Mouse (Mus musculus): ENCODE measurements around the gene Procr. TPM values are rescaled to one million over a fixed set of nuclear protein-coding genes. Genes with fewer than 3 reads are reported as not detected.
A peak's percentile ranks its signal among the peaks of the same experiment; 100 is the strongest.

Procr gene
- polyA plus RNA-seq, 1 experiment from 2014 or later: 8.3 TPM

GRCm38 (mm10) chr2:155717082-155717990 lies 33.6 kb upstream of the Procr start:
- Histone ChIP-seq H3K4me2 (replicated peaks; ENCODE audit: low read depth) (no peak overlapping the region), H3K9ac (ENCODE audit: low read depth, low read length) (0 out of 2 replicates have a peak overlapping the region, but pooled peaks have one; percentile 17), H3K4me1 (replicated peaks; ENCODE audit: control insufficient read depth, insufficient read depth, low read length) (no peaks in the 10 kb centered on the region), H3K27me3 (replicated peaks; ENCODE audit: control insufficient read depth, insufficient read depth, low read length) (no peaks in the 10 kb centered on the region), H3K4me3 (ENCODE audit: low read depth, low read length) (no peak overlapping the region), H3K27ac (ENCODE audit: low read depth, low read length) (peak overlapping the region; percentile 73), H3K9me3 (ENCODE audit: control insufficient read depth) (no peaks in the 10 kb centered on the region), H3K36me3 (ENCODE audit: control insufficient read depth, insufficient read depth) (peaks cover 66% of the 10 kb centered on the region)
- no peak for TF ChIP-seq CTCF (IDR thresholded peaks at IDR 0.05; ENCODE audit: low read depth)
- WGBS: 59% methylated on average over 12 of the region's 12 CpGs
- ATAC-seq: peak; percentile 86

- no peak for TF ChIP-seq CTCF (IDR thresholded peaks at IDR 0.05; ENCODE audit: low read depth)
- Histone ChIP-seq H3K9me3 (ENCODE audit: control insufficient read depth) (no peaks in the 10 kb centered on the region), H3K9ac (ENCODE audit: low read depth, low read length) (no peak overlapping the region), H3K4me1 (replicated peaks; ENCODE audit: control insufficient read depth, insufficient read depth, low read length) (no peaks in the 10 kb centered on the region), H3K4me2 (replicated peaks; ENCODE audit: low read depth) (no peak overlapping the region), H3K4me3 (ENCODE audit: low read depth, low read length) (no peak overlapping the region), H3K27me3 (replicated peaks; ENCODE audit: control insufficient read depth, insufficient read depth, low read length) (no peaks in the 10 kb centered on the region), H3K36me3 (ENCODE audit: control insufficient read depth, insufficient read depth) (peaks cover 52% of the 10 kb centered on the region), H3K27ac (ENCODE audit: low read depth, low read length) (peak overlapping the region; percentile 24)
- no peak for ATAC-seq
- WGBS: 66% methylated on average over 5 of the region's 5 CpGs
These were observed 30.3 kb upstream of the Procr start for GRCm38 (mm10) chr2:155720585-155720984.

DNA sequence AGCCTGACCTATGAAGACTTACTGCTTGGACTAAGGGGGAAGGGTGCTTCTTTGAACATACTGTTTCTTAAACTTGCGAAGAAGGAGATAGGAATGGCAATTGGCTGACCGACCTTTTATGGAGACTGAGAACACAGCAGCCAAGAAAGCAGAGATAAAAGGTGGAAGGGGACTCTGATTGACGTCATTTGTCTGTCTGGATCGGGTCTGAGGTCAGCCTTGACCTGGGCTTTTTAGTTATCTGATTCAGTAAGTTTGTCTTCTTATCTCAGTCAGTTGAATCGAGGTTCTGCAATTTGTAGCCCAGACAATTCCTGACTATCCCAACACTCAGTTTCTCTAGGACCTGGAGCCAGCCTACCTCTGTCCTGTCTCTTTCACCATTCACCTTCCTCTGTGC lies 26.9 kb upstream of the Procr start:
- 59% methylated on average over 5 of the region's 5 CpGs for WGBS
- H3K9ac ChIP-seq (ENCODE audit: low read depth, low read length): no peak overlapping the region
- TF ChIP-seq CTCF (IDR thresholded peaks at IDR 0.05; ENCODE audit: low read depth): no peak
- 0 out of 2 replicates have a peak, but pooled peaks cover 4% of the 10 kb centered on the region for H3K4me1 ChIP-seq (replicated peaks; ENCODE audit: control insufficient read depth, insufficient read depth, low read length)
- no peak overlapping the region for H3K4me3 ChIP-seq (ENCODE audit: low read depth, low read length)
- ATAC-seq: no peak
- H3K36me3 ChIP-seq (ENCODE audit: control insufficient read depth, insufficient read depth): peaks cover 44% of the 10 kb centered on the region; the same call in 1 of the 2 replicates
- H3K27ac ChIP-seq (ENCODE audit: low read depth, low read length): no peak overlapping the region; the same call in 1 of the 2 replicates
- no peaks in the 10 kb centered on the region for H3K27me3 ChIP-seq (replicated peaks; ENCODE audit: control insufficient read depth, insufficient read depth, low read length)
- H3K4me2 ChIP-seq (replicated peaks; ENCODE audit: low read depth): no peak overlapping the region
- H3K9me3 ChIP-seq (ENCODE audit: control insufficient read depth): no peaks in the 10 kb centered on the region

DNA sequence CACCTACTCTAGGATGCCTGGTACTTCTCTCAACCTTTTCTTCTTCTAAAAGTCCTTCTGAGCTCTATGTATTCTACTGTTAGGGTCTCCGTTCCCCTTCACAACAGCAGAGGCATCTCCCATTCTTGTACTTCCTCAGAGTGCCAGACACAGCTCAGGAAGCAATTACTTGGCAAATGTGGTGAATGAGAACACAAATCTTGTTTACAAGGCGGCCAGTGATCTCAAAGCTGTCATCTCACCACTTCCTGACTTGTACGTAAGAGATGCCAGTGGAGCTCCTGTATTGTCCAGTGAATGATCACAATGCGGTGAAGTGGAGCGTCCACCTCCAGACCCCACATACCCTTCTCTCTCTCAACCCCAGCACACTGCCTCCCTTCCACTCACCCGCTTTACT lies 26.4 kb upstream of the Procr start:
- Histone ChIP-seq H3K36me3 (ENCODE audit: control insufficient read depth, insufficient read depth) (peaks cover 39% of the 10 kb centered on the region; the same call in 1 of the 2 replicates), H3K9me3 (ENCODE audit: control insufficient read depth) (no peaks in the 10 kb centered on the region), H3K27ac (ENCODE audit: low read depth, low read length) (no peak overlapping the region; the same call in 1 of the 2 replicates), H3K4me3 (ENCODE audit: low read depth, low read length) (no peak overlapping the region), H3K4me1 (replicated peaks; ENCODE audit: control insufficient read depth, insufficient read depth, low read length) (0 out of 2 replicates have a peak, but pooled peaks cover 4% of the 10 kb centered on the region), H3K4me2 (replicated peaks; ENCODE audit: low read depth) (no peak overlapping the region), H3K27me3 (replicated peaks; ENCODE audit: control insufficient read depth, insufficient read depth, low read length) (no peaks in the 10 kb centered on the region), H3K9ac (ENCODE audit: low read depth, low read length) (no peak overlapping the region)
- 86% methylated on average over 6 of the region's 6 CpGs for WGBS
- no peak for ATAC-seq
- no peak for TF ChIP-seq CTCF (IDR thresholded peaks at IDR 0.05; ENCODE audit: low read depth)

DNA sequence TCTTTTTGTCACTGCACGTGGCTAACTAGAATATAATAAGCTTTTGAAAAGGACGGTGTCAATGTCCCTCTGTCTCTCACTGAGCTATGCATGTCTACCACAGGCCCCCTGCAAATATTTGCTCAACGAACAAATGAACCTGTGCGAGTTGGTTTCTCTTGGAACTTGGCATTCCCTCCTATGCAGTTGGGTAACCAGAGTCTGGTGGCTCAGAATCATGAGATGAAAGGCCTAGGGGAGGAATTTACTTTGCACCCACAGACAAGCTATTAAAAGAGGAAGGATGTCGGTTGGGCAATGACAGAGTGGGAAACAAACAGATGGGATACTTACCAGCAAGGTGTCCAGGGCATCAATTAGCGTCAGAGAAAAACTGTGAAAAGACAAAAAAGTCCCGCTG lies 24.6 kb upstream of the Procr start:
- no peak for ATAC-seq
- 75% methylated on average over 7 of the region's 7 CpGs for WGBS
- Histone ChIP-seq H3K4me2 (replicated peaks; ENCODE audit: low read depth) (no peak overlapping the region), H3K4me1 (replicated peaks; ENCODE audit: control insufficient read depth, insufficient read depth, low read length) (0 out of 2 replicates have a peak, but pooled peaks cover 4% of the 10 kb centered on the region), H3K36me3 (ENCODE audit: control insufficient read depth, insufficient read depth) (peaks cover 30% of the 10 kb centered on the region; the same call in 1 of the 2 replicates), H3K4me3 (ENCODE audit: low read depth, low read length) (no peak overlapping the region), H3K27me3 (replicated peaks; ENCODE audit: control insufficient read depth, insufficient read depth, low read length) (no peaks in the 10 kb centered on the region), H3K27ac (ENCODE audit: low read depth, low read length) (no peak overlapping the region), H3K9ac (ENCODE audit: low read depth, low read length) (no peak overlapping the region), H3K9me3 (ENCODE audit: control insufficient read depth) (no peaks in the 10 kb centered on the region)
- no peak for TF ChIP-seq CTCF (IDR thresholded peaks at IDR 0.05; ENCODE audit: low read depth)

- 36% methylated on average over 7 of the region's 7 CpGs for WGBS
- 0 out of 2 replicates have a peak, but pooled peaks cover 4% of the 10 kb centered on the region for H3K4me1 ChIP-seq (replicated peaks; ENCODE audit: control insufficient read depth, insufficient read depth, low read length)
- H3K27me3 ChIP-seq (replicated peaks; ENCODE audit: control insufficient read depth, insufficient read depth, low read length): no peaks in the 10 kb centered on the region
- peaks cover 20% of the 10 kb centered on the region; the same call in 1 of the 2 replicates for H3K36me3 ChIP-seq (ENCODE audit: control insufficient read depth, insufficient read depth)
- no peak overlapping the region for H3K9ac ChIP-seq (ENCODE audit: low read depth, low read length)
- TF ChIP-seq CTCF (IDR thresholded peaks at IDR 0.05; ENCODE audit: low read depth): no peak
- peak overlapping the region; percentile 88 for H3K4me2 ChIP-seq (replicated peaks; ENCODE audit: low read depth)
- H3K27ac ChIP-seq (ENCODE audit: low read depth, low read length): no peak overlapping the region
- no peak; the same call in 1 of the 2 replicates for ATAC-seq
- peak overlapping the region; percentile 63 for H3K4me3 ChIP-seq (ENCODE audit: low read depth, low read length)
- H3K9me3 ChIP-seq (ENCODE audit: control insufficient read depth): no peaks in the 10 kb centered on the region
These were observed 23.0 kb upstream of the Procr start for GRCm38 (mm10) chr2:155727764-155728395.

Measured in intestine, postnatal 0 days (tissue).